Mouse (Mus musculus): ENCODE results near the gene 4930518I15Rik. TPM values are rescaled to one million over a fixed set of nuclear protein-coding genes. Genes with fewer than 3 reads are reported as not detected.
"Not testable (repeated sequence)": the region's sequence is repeated elsewhere in the genome, so short reads cannot be mapped to it uniquely, and the experiment has no call there.

Gene 4930518I15Rik
- polyA plus RNA-seq, 1 experiment from 2014 or later = 7.6 TPM

- H3K36me3 ChIP-seq = no peaks in the 10 kb centered on the region
- 74% methylated on average over 6 of the region's 6 CpGs for WGBS
- no peak overlapping the region for H3K4me3 ChIP-seq (replicated peaks)
Observed at GRCm38 (mm10) chr2:156892821-156893220, 35.1 kb upstream of the 4930518I15Rik start.

DNA sequence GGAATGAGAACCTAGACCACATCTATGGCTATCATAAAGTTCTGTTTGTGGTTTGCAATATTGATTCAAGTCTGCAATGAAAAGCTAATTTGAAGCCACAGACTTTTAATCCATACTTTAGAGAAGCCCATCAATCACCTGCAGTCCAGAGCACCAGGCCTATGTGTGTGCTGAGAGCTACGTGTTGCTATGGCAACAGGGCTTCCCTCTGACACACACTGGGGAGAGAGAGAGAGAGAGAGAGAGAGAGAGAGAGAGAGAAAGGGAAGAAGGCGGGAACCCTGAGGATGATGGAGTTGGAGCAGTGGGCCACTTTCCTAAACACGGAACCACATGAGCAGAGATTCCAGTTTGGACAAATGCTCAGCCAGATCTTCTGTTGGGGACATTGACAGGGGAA is 34.5 kb upstream of the 4930518I15Rik start:
- no peak overlapping the region for H3K4me3 ChIP-seq (replicated peaks)
- WGBS = 21% methylated on average over 3 of the region's 3 CpGs
- no peaks in the 10 kb centered on the region for H3K9me3 ChIP-seq (replicated peaks)
- H3K4me2 ChIP-seq = no peak overlapping the region
- H3K27me3 ChIP-seq (replicated peaks) = no peaks in the 10 kb centered on the region
- H3K27ac ChIP-seq (replicated peaks) = no peak overlapping the region
- no peak overlapping the region for H3K9ac ChIP-seq (replicated peaks)
- peak; percentile 74 for ATAC-seq (ENCODE audit: low FRiP score)
- 0 out of 2 replicates have a peak, but pooled peaks cover 7% of the 10 kb centered on the region for H3K4me1 ChIP-seq
- no peaks in the 10 kb centered on the region for H3K36me3 ChIP-seq

More at GRCm38 (mm10) chr2:156892821-156893220, 35.1 kb upstream of the 4930518I15Rik start:
- Histone ChIP-seq H3K9ac (replicated peaks) (no peak overlapping the region), H3K4me1 (0 out of 2 replicates have a peak, but pooled peaks cover 7% of the 10 kb centered on the region), H3K4me2 (no peak overlapping the region), H3K27ac (replicated peaks) (no peak overlapping the region), H3K27me3 (replicated peaks) (no peaks in the 10 kb centered on the region), H3K9me3 (replicated peaks) (no peaks in the 10 kb centered on the region)
- ATAC-seq (ENCODE audit: low FRiP score) = no peak

GRCm38 (mm10) chr2:156888490-156888889 is 30.7 kb upstream of the 4930518I15Rik start:
- 82% methylated on average over 3 of the region's 3 CpGs for WGBS
- no peak overlapping the region for H3K27ac ChIP-seq (replicated peaks)
- 0 out of 2 replicates have a peak, but pooled peaks cover 7% of the 10 kb centered on the region for H3K4me1 ChIP-seq
- no peak for ATAC-seq (ENCODE audit: low FRiP score)
- no peaks in the 10 kb centered on the region for H3K9me3 ChIP-seq (replicated peaks)
- no peaks in the 10 kb centered on the region for H3K36me3 ChIP-seq
- H3K9ac ChIP-seq (replicated peaks) = no peak overlapping the region
- no peak overlapping the region for H3K4me3 ChIP-seq (replicated peaks)
- no peaks in the 10 kb centered on the region for H3K27me3 ChIP-seq (replicated peaks)
- H3K4me2 ChIP-seq = no peak overlapping the region

DNA sequence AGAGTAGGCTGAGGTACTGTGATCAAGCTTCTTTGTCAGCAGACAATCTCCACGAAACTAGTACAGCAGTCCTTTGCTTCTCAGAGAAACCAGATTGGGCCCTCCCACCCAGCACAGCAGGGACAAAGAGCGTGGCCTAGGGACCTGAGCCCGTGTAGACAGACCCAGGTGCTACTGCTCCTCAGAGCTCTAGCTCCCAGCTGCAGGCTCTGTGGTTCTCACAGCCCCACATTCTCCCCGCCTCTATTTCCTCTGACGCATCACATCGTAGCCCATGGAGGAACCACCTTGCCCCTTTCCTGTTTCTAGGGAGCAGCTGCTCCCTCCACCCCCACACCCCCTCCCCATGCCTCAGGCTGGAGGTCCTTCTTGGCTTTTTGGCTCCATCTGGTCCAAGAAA is 29.3 kb upstream of the 4930518I15Rik start, which contains the start of gene Sla2:
Gene Sla2, minus strand, starts transcription at position 176 of the 400 bp plus-strand sequence.
- no peak within 1 kb of the TSS for H3K4me2 ChIP-seq
- no peaks in the 10 kb centered on the region for H3K27me3 ChIP-seq (replicated peaks)
- H3K4me1 ChIP-seq = 0 out of 2 replicates have a peak, but pooled peaks cover 2% of the 10 kb centered on the region
- H3K36me3 ChIP-seq = no peaks in the 10 kb centered on the region
- no peak for ATAC-seq (ENCODE audit: low FRiP score)
- no peaks in the 10 kb centered on the region for H3K9me3 ChIP-seq (replicated peaks)
- 68% methylated on average over 6 of the region's 6 CpGs for WGBS
- H3K4me3 ChIP-seq (replicated peaks) = no peak within 1 kb of the TSS
- H3K9ac ChIP-seq (replicated peaks) = no peak within 1 kb of the TSS
- no peak within 1 kb of the TSS for H3K27ac ChIP-seq (replicated peaks)

DNA sequence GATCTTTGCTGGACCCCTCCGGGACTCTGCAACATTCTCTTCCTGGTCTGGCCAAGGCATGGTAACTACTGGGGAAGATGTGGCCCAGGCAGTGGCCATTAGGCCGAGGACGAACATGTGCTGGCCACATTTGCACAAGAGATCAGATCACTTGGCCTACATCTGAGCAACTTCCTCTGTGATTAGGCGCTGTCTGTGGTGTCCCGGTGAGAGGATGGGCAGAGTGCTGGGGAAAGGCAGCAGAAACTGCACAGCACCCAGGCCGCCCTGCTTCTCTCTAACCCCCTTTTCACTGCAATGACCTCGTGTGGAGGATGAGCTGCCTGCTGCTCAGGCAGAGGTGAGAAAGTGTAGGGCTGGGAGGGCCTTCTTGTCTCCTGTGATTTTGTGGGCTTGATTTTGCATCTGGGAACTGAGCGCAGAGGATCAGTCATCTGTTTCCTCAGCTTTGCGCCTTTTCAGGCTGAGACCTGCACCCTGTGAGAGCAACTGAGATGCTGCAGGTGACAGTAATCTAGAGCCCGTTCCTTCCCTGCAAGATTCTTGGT is 28.4 kb upstream of the 4930518I15Rik start:
- Histone ChIP-seq H3K9ac (replicated peaks) (no peak overlapping the region), H3K27ac (replicated peaks) (no peak overlapping the region), H3K9me3 (replicated peaks) (no peaks in the 10 kb centered on the region), H3K27me3 (replicated peaks) (no peaks in the 10 kb centered on the region), H3K4me2 (no peak overlapping the region), H3K4me3 (replicated peaks) (no peak overlapping the region), H3K4me1 (no peaks in the 10 kb centered on the region), H3K36me3 (no peaks in the 10 kb centered on the region)
- no peak for ATAC-seq (ENCODE audit: low FRiP score)
- WGBS = 85% methylated on average over 10 of the region's 10 CpGs

- not testable (repeated sequence) for H3K9me3 ChIP-seq (replicated peaks); ATAC-seq (ENCODE audit: low FRiP score); H3K27ac ChIP-seq (replicated peaks); H3K4me2 ChIP-seq; H3K9ac ChIP-seq (replicated peaks); H3K4me1 ChIP-seq; H3K36me3 ChIP-seq; H3K27me3 ChIP-seq (replicated peaks); H3K4me3 ChIP-seq (replicated peaks)
- 84% methylated on average over 2 of the region's 2 CpGs for WGBS
Observed at GRCm38 (mm10) chr2:156885666-156886065, 27.9 kb upstream of the 4930518I15Rik start.

DNA sequence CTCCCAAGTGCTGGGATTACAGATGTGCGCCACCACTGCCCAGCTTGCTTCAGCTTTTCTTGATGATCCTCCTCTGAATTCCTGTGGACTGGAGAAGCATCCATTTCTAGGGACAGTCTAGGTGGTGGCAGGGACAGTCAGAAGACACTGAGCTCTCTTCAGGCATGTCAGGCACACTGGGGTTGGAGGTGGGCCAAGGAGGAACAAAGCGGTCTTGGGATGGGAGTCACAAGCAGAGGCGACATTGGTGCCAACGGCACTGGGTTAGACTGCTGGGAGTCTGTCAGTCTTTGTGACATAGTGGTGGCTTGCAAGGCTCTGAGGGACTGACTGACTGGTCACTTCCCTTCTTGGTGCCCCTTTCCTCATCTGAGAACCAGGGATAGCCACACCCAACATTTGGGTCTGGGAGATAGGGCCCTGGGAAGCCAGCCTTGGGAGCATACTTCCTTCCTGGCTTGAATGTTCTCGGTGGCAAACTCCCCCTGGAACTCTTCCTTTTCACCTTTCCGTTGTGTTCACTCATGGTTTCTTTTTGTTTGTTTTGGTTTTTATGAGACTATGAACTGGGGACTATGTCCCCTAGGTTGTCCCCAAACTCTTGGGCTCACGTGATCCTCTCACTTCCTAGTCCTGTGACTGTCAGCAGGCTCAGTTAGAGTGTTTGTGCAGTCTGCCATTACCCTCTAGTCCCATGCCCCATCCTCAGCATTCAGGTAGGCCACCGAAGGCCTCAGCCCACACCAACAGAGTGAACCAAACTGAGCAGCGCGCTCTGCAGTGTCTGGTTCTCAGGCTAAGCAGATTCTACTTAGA is 26.9 kb upstream of the 4930518I15Rik start:
- no peak for ATAC-seq (ENCODE audit: low FRiP score)
- H3K4me1 ChIP-seq = no peaks in the 10 kb centered on the region
- WGBS = 93% methylated on average over 10 of the region's 10 CpGs

GRCm38 (mm10) chr2:156882431-156883001 is 24.8 kb upstream of the 4930518I15Rik start:
- H3K4me1 ChIP-seq = no peaks in the 10 kb centered on the region
- H3K36me3 ChIP-seq = no peaks in the 10 kb centered on the region
- no peak overlapping the region for H3K4me3 ChIP-seq (replicated peaks)
- no peak overlapping the region for H3K9ac ChIP-seq (replicated peaks)
- 45% methylated on average over 10 of the region's 10 CpGs for WGBS
- no peak overlapping the region for H3K27ac ChIP-seq (replicated peaks)
- H3K4me2 ChIP-seq = no peak overlapping the region
- no peaks in the 10 kb centered on the region for H3K27me3 ChIP-seq (replicated peaks)
- no peaks in the 10 kb centered on the region for H3K9me3 ChIP-seq (replicated peaks)
- no peak for ATAC-seq (ENCODE audit: low FRiP score)

More for the DNA sequence above, 26.9 kb upstream of the 4930518I15Rik start:
- H3K9me3 ChIP-seq (replicated peaks) = no peaks in the 10 kb centered on the region
- no peaks in the 10 kb centered on the region for H3K36me3 ChIP-seq
- H3K4me2 ChIP-seq = no peak overlapping the region
- no peak overlapping the region for H3K27ac ChIP-seq (replicated peaks)
- no peak overlapping the region for H3K4me3 ChIP-seq (replicated peaks)
- no peaks in the 10 kb centered on the region for H3K27me3 ChIP-seq (replicated peaks)
- H3K9ac ChIP-seq (replicated peaks) = no peak overlapping the region

DNA sequence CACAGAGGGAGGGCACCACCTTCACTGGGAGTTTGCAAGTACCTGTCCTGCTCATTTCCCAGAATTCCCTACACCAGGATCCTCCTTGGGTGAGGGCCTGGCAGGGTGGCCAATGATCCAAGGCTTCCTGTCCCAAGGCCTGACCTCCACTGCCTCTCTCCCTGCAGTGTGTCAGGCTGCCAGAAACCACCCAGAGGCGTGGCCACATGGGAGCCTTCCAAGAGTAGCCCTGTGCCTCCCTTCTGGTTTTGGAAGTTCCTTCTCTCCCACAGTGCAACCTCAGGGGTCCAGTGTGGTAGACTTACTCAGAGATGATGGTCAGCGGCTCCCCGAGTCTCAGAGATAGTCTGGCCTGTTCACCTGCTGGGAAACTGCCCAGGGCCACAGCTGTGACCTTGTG is 21.8 kb upstream of the 4930518I15Rik start:
- Histone ChIP-seq H3K27ac (replicated peaks) (no peak overlapping the region), H3K9me3 (replicated peaks) (no peaks in the 10 kb centered on the region), H3K4me1 (no peaks in the 10 kb centered on the region), H3K27me3 (replicated peaks) (no peaks in the 10 kb centered on the region), H3K9ac (replicated peaks) (no peak overlapping the region), H3K36me3 (peaks cover 10% of the 10 kb centered on the region), H3K4me3 (replicated peaks) (no peak overlapping the region), H3K4me2 (no peak overlapping the region)
- 79% methylated on average over 3 of the region's 3 CpGs for WGBS
- ATAC-seq (ENCODE audit: low FRiP score) = no peak

DNA sequence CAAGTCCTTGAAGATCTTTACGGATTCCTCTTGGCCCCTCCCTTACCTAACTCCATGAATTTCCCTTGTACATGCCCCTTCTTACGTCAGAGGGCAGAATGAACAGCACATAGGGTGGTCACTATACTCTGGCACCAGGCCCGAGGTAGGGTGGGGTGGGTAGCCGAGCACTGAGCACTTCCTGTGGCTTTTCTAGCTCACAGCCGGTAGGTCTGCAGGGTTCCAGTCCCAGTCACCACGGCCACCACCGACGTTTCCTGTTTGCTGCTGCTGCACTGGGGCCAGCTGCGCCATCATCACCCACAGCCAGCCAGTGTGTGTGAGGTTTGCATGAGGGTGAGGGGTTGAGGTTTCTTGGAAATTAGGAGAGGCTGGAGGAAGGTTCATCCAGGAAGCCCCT is 20.0 kb upstream of the 4930518I15Rik start:
- H3K4me2 ChIP-seq = no peak overlapping the region
- no peak overlapping the region for H3K9ac ChIP-seq (replicated peaks)
- H3K9me3 ChIP-seq (replicated peaks) = no peaks in the 10 kb centered on the region
- peaks cover 28% of the 10 kb centered on the region for H3K36me3 ChIP-seq
- ATAC-seq (ENCODE audit: low FRiP score) = no peak
- WGBS = 83% methylated on average over 9 of the region's 9 CpGs
- no peaks in the 10 kb centered on the region for H3K27me3 ChIP-seq (replicated peaks)
- H3K4me3 ChIP-seq (replicated peaks) = no peak overlapping the region
- no peak overlapping the region for H3K27ac ChIP-seq (replicated peaks)
- H3K4me1 ChIP-seq = no peaks in the 10 kb centered on the region

DNA sequence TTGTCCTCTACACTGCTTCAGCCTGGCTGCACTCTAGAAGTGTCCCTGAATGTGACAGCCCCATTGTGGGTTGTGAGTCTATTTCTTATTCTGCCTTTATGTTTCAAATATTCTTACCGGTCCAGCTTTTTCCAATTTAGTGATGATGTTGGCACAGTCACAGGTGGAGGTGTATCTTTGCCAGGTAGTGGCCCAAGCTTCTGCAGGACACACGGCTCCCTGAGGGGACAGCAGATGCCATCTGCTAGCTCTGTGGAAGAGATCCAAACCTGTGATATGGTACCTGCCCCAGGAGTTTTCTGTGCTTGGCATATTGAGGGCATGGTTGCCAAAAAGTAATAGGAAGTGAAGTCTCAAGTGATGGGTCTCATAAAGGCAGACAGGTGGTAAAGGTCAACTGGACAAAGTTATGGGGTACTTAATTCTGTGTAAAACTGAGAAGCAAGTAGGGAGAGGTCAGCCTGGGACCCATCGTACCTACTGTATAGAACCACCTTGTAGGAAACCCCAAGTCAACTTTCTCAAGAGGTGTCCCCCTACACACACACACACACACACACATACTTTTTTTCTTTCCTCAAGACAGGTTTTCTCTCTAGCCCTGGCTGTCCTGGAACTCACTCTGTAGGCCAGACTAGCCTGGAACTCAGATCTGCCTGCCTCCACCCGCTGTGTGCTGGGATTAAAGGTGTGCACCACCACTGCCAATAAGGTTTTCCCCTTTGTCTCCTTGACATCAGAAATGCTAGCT is 17.2 kb upstream of the 4930518I15Rik start:
- Histone ChIP-seq H3K4me1 (peaks cover 2% of the 10 kb centered on the region; the same call in 1 of the 2 replicates), H3K9me3 (replicated peaks) (no peaks in the 10 kb centered on the region), H3K9ac (replicated peaks) (no peak overlapping the region), H3K4me2 (no peak overlapping the region), H3K27ac (replicated peaks) (no peak overlapping the region), H3K36me3 (peaks cover 47% of the 10 kb centered on the region), H3K27me3 (replicated peaks) (no peaks in the 10 kb centered on the region), H3K4me3 (replicated peaks) (no peak overlapping the region)
- WGBS = 94% methylated on average over 4 of the region's 4 CpGs
- ATAC-seq (ENCODE audit: low FRiP score) = no peak

Data from neural tube, embryonic 15.5 days (tissue).